Mouse (Mus musculus): Measurements from ENCODE around the gene Gprc5a. TPM values are rescaled to one million over a fixed set of nuclear protein-coding genes. Genes with fewer than 3 reads are reported as not detected.

The Gprc5a gene
- polyA plus RNA-seq, 1 experiment from 2014 or later, result 15.8 TPM

- Histone ChIP-seq H3K27me3 (ENCODE audit: control insufficient read depth, insufficient read depth, low read length) (no peaks in the 10 kb centered on the region), H3K4me3 (ENCODE audit: low read length) (no peak overlapping the region), H3K27ac (ENCODE audit: low read depth, low read length) (no peak overlapping the region), H3K9me3 (ENCODE audit: control insufficient read depth, low read length) (no peaks in the 10 kb centered on the region), H3K4me1 (ENCODE audit: control insufficient read depth, insufficient read depth, low read length) (peaks cover 22% of the 10 kb centered on the region), H3K36me3 (ENCODE audit: control insufficient read depth, insufficient read depth, low read length) (no peaks in the 10 kb centered on the region), H3K4me2 (replicated peaks; ENCODE audit: low read depth, low read length) (peak overlapping the region; percentile 76), H3K9ac (ENCODE audit: low read depth, low read length) (no peak overlapping the region)
- no peak for ATAC-seq (ENCODE audit: low FRiP score, low TSS enrichment)
- 72% methylated on average over 12 of the region's 12 CpGs for WGBS
These were observed 830 bp upstream of the Gprc5a start for GRCm38 (mm10) chr6:135064621-135065020.

GRCm38 (mm10) chr6:135066795-135067445 is 1.5 kb downstream of the Gprc5a start:
- H3K36me3 ChIP-seq (ENCODE audit: control insufficient read depth, insufficient read depth, low read length), result no peaks in the 10 kb centered on the region
- 34% methylated on average over 6 of the region's 6 CpGs for WGBS
- H3K4me1 ChIP-seq (ENCODE audit: control insufficient read depth, insufficient read depth, low read length), result peaks cover 22% of the 10 kb centered on the region
- ATAC-seq (ENCODE audit: low FRiP score, low TSS enrichment), result no peak
- H3K4me3 ChIP-seq (ENCODE audit: low read length), result peak overlapping the region; percentile 60; the same call in 1 of the 2 replicates
- H3K9ac ChIP-seq (ENCODE audit: low read depth, low read length), result 0 out of 2 replicates have a peak overlapping the region, but pooled peaks have one; percentile 7
- no peak overlapping the region for H3K27ac ChIP-seq (ENCODE audit: low read depth, low read length)
- H3K4me2 ChIP-seq (replicated peaks; ENCODE audit: low read depth, low read length), result peak overlapping the region; percentile 76
- H3K27me3 ChIP-seq (ENCODE audit: control insufficient read depth, insufficient read depth, low read length), result no peaks in the 10 kb centered on the region
- H3K9me3 ChIP-seq (ENCODE audit: control insufficient read depth, low read length), result no peaks in the 10 kb centered on the region

GRCm38 (mm10) chr6:135068221-135068620 is 2.8 kb downstream of the Gprc5a start:
- no peaks in the 10 kb centered on the region for H3K36me3 ChIP-seq (ENCODE audit: control insufficient read depth, insufficient read depth, low read length)
- no peak overlapping the region for H3K27ac ChIP-seq (ENCODE audit: low read depth, low read length)
- no peak overlapping the region for H3K4me2 ChIP-seq (replicated peaks; ENCODE audit: low read depth, low read length)
- H3K9ac ChIP-seq (ENCODE audit: low read depth, low read length), result no peak overlapping the region
- ATAC-seq (ENCODE audit: low FRiP score, low TSS enrichment), result no peak
- H3K9me3 ChIP-seq (ENCODE audit: control insufficient read depth, low read length), result no peaks in the 10 kb centered on the region
- no peaks in the 10 kb centered on the region for H3K27me3 ChIP-seq (ENCODE audit: control insufficient read depth, insufficient read depth, low read length)
- 73% methylated on average over 5 of the region's 5 CpGs for WGBS
- H3K4me3 ChIP-seq (ENCODE audit: low read length), result no peak overlapping the region
- peaks cover 22% of the 10 kb centered on the region for H3K4me1 ChIP-seq (ENCODE audit: control insufficient read depth, insufficient read depth, low read length)

GRCm38 (mm10) chr6:135069856-135070255 is 4.4 kb downstream of the Gprc5a start:
- Histone ChIP-seq H3K36me3 (ENCODE audit: control insufficient read depth, insufficient read depth, low read length) (no peaks in the 10 kb centered on the region), H3K27ac (ENCODE audit: low read depth, low read length) (no peak overlapping the region), H3K9ac (ENCODE audit: low read depth, low read length) (no peak overlapping the region), H3K4me1 (ENCODE audit: control insufficient read depth, insufficient read depth, low read length) (peaks cover 22% of the 10 kb centered on the region), H3K4me3 (ENCODE audit: low read length) (no peak overlapping the region), H3K9me3 (ENCODE audit: control insufficient read depth, low read length) (no peaks in the 10 kb centered on the region), H3K27me3 (ENCODE audit: control insufficient read depth, insufficient read depth, low read length) (no peaks in the 10 kb centered on the region), H3K4me2 (replicated peaks; ENCODE audit: low read depth, low read length) (no peak overlapping the region)
- 55% methylated on average over 6 of the region's 6 CpGs for WGBS
- ATAC-seq (ENCODE audit: low FRiP score, low TSS enrichment), result no peak

- Histone ChIP-seq H3K9ac (ENCODE audit: low read depth, low read length) (no peak overlapping the region), H3K4me2 (replicated peaks; ENCODE audit: low read depth, low read length) (no peak overlapping the region), H3K36me3 (ENCODE audit: control insufficient read depth, insufficient read depth, low read length) (no peaks in the 10 kb centered on the region), H3K9me3 (ENCODE audit: control insufficient read depth, low read length) (no peaks in the 10 kb centered on the region), H3K4me1 (ENCODE audit: control insufficient read depth, insufficient read depth, low read length) (peaks cover 19% of the 10 kb centered on the region), H3K27ac (ENCODE audit: low read depth, low read length) (no peak overlapping the region), H3K27me3 (ENCODE audit: control insufficient read depth, insufficient read depth, low read length) (no peaks in the 10 kb centered on the region), H3K4me3 (ENCODE audit: low read length) (no peak overlapping the region)
- 88% methylated on average over 2 of the region's 2 CpGs for WGBS
- ATAC-seq (ENCODE audit: low FRiP score, low TSS enrichment), result no peak
These were observed 4.9 kb downstream of the Gprc5a start for GRCm38 (mm10) chr6:135070347-135070746.

- Histone ChIP-seq H3K4me3 (ENCODE audit: low read length) (no peak overlapping the region), H3K27ac (ENCODE audit: low read depth, low read length) (no peak overlapping the region), H3K9ac (ENCODE audit: low read depth, low read length) (no peak overlapping the region), H3K4me2 (replicated peaks; ENCODE audit: low read depth, low read length) (no peak overlapping the region), H3K4me1 (ENCODE audit: control insufficient read depth, insufficient read depth, low read length) (no peaks in the 10 kb centered on the region; the same call in 1 of the 2 replicates), H3K27me3 (ENCODE audit: control insufficient read depth, insufficient read depth, low read length) (no peaks in the 10 kb centered on the region), H3K36me3 (ENCODE audit: control insufficient read depth, insufficient read depth, low read length) (no peaks in the 10 kb centered on the region), H3K9me3 (ENCODE audit: control insufficient read depth, low read length) (no peaks in the 10 kb centered on the region)
- WGBS, result 63% methylated on average over 6 of the region's 6 CpGs
- no peak for ATAC-seq (ENCODE audit: low FRiP score, low TSS enrichment)
These were observed 9.0 kb downstream of the Gprc5a start for GRCm38 (mm10) chr6:135074405-135074947.

- no peak overlapping the region for H3K4me2 ChIP-seq (replicated peaks; ENCODE audit: low read depth, low read length)
- no peak overlapping the region for H3K4me3 ChIP-seq (ENCODE audit: low read length)
- no peaks in the 10 kb centered on the region; the same call in 1 of the 2 replicates for H3K4me1 ChIP-seq (ENCODE audit: control insufficient read depth, insufficient read depth, low read length)
- no peak for ATAC-seq (ENCODE audit: low FRiP score, low TSS enrichment)
- H3K27ac ChIP-seq (ENCODE audit: low read depth, low read length), result no peak overlapping the region
- no peak overlapping the region for H3K9ac ChIP-seq (ENCODE audit: low read depth, low read length)
- H3K36me3 ChIP-seq (ENCODE audit: control insufficient read depth, insufficient read depth, low read length), result no peaks in the 10 kb centered on the region
- WGBS, result 23% methylated on average over 3 of the region's 3 CpGs
- no peaks in the 10 kb centered on the region for H3K9me3 ChIP-seq (ENCODE audit: control insufficient read depth, low read length)
- H3K27me3 ChIP-seq (ENCODE audit: control insufficient read depth, insufficient read depth, low read length), result no peaks in the 10 kb centered on the region
These were observed 10.8 kb downstream of the Gprc5a start for GRCm38 (mm10) chr6:135076202-135076601.

GRCm38 (mm10) chr6:135078420-135078819 is 13.0 kb downstream of the Gprc5a start:
- Histone ChIP-seq H3K9me3 (ENCODE audit: control insufficient read depth, low read length) (no peaks in the 10 kb centered on the region), H3K36me3 (ENCODE audit: control insufficient read depth, insufficient read depth, low read length) (no peaks in the 10 kb centered on the region), H3K9ac (ENCODE audit: low read depth, low read length) (no peak overlapping the region), H3K4me1 (ENCODE audit: control insufficient read depth, insufficient read depth, low read length) (no peaks in the 10 kb centered on the region), H3K4me3 (ENCODE audit: low read length) (no peak overlapping the region), H3K4me2 (replicated peaks; ENCODE audit: low read depth, low read length) (no peak overlapping the region), H3K27ac (ENCODE audit: low read depth, low read length) (no peak overlapping the region), H3K27me3 (ENCODE audit: control insufficient read depth, insufficient read depth, low read length) (no peaks in the 10 kb centered on the region)
- ATAC-seq (ENCODE audit: low FRiP score, low TSS enrichment), result no peak
- WGBS, result 65% methylated on average over 12 of the region's 12 CpGs

GRCm38 (mm10) chr6:135083991-135084502 is 18.6 kb downstream of the Gprc5a start:
- no peak for ATAC-seq (ENCODE audit: low FRiP score, low TSS enrichment)
- Histone ChIP-seq H3K27me3 (ENCODE audit: control insufficient read depth, insufficient read depth, low read length) (no peaks in the 10 kb centered on the region), H3K4me2 (replicated peaks; ENCODE audit: low read depth, low read length) (no peak overlapping the region), H3K4me3 (ENCODE audit: low read length) (no peak overlapping the region), H3K27ac (ENCODE audit: low read depth, low read length) (no peak overlapping the region), H3K9ac (ENCODE audit: low read depth, low read length) (no peak overlapping the region), H3K4me1 (ENCODE audit: control insufficient read depth, insufficient read depth, low read length) (no peaks in the 10 kb centered on the region), H3K36me3 (ENCODE audit: control insufficient read depth, insufficient read depth, low read length) (no peaks in the 10 kb centered on the region), H3K9me3 (ENCODE audit: control insufficient read depth, low read length) (no peaks in the 10 kb centered on the region)
- 65% methylated on average over 10 of the region's 10 CpGs for WGBS
